Mouse (Mus musculus): ENCODE measurements around the gene Smok3b.
A peak's percentile ranks its signal among the peaks of the same experiment; 100 is the strongest.

DNA sequence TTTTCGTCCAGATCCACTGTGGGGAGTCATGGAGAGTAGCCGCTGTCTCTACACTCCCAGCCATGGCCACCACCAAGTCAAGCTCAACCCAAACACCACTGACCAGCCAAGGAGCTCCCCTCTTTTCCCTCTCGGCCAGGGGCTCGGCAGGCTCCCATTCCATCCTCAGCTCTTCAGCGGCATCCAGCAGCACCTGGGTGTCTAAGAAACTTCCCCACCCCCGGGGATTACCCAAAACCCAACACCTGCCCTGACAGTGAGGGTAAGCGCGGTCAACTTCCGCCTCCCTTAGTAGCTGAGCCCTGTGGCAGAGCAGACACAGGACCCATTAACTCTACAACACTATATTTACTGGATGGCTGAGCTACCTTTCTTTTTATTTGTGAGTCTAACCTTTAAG is 60.2 kb downstream of the Smok3b start:
- no peak for TF ChIP-seq MXI1 (IDR thresholded peaks at IDR 0.05; ENCODE audit: low read depth, low read length)
- no peak for TF ChIP-seq ZC3H11A (IDR thresholded peaks at IDR 0.05; ENCODE audit: low read depth, low read length)
- TF ChIP-seq CTCF (conservative IDR thresholded peaks at IDR 0.05 in 1 of 2, IDR thresholded peaks at IDR 0.05 in 1 of 2; ENCODE audit: low read depth in 2 of 2, low read length in 2 of 2), result no peak
- no peak for TF ChIP-seq POLR2A (IDR thresholded peaks at IDR 0.05; ENCODE audit: low read depth, low read length)
- TF ChIP-seq EP300 (IDR thresholded peaks at IDR 0.05; ENCODE audit: low read length), result no peak
- TF ChIP-seq SMC3 (IDR thresholded peaks at IDR 0.05; ENCODE audit: low read depth, low read length), result no peak
- TF ChIP-seq E2F4 (IDR thresholded peaks at IDR 0.05; ENCODE audit: insufficient replicate concordance, low read depth, low read length), result no peak
- TF ChIP-seq RCOR1 (conservative IDR thresholded peaks at IDR 0.05; ENCODE audit: low read depth, low read length), result no peak
- no peak for TF ChIP-seq PAX5 (IDR thresholded peaks at IDR 0.05; ENCODE audit: low read length)
- TF ChIP-seq ELF1 (IDR thresholded peaks at IDR 0.05; ENCODE audit: low read depth, low read length), result 0 out of 2 replicates have a peak, but pooled peaks have one; percentile 15
